Mouse (Mus musculus) gastrocnemius, adult 2 months (tissue): ENCODE results near the gene Lrrc4. TPM values are rescaled to one million over a fixed set of nuclear protein-coding genes. Genes with fewer than 3 reads are reported as not detected.
A peak's percentile ranks its signal among the peaks of the same experiment; 100 is the strongest.

Experiments
- DNase-seq: peaks from one replicate; pipeline ENCODE4 v3.0.0; 2022
- H3K27ac ChIP-seq: fragments of 200-600 bp; 2 replicates; pipeline ENCODE4 v1.8.1; 2022; ENCODE audit warnings: mild to moderate bottlenecking
- H3K4me3 ChIP-seq: fragments of 200-600 bp; 2 replicates; pipeline ENCODE4 v1.8.1; 2022; ENCODE audit warnings: mild to moderate bottlenecking, moderate library complexity
- CTCF ChIP-seq: fragments of 200-600 bp; IDR thresholded peaks from 2 replicates; pipeline ENCODE4 v1.8.1; 2022; ENCODE audit warnings: antibody characterized with exemption, mild to moderate bottlenecking, moderate library complexity
- intact Hi-C: fragments of 180-260 bp; cut with DNase I; formaldehyde crosslinking; loops from one replicate; pipeline ENCODE4 v1.15.1; 2025
- total RNA-seq, 2 experiments: library from RNA; stranded (reverse); gene quantifications; 2 replicates each; pipeline ENCODE4 v1.2.3; 2021

The Lrrc4 gene
- total RNA-seq, 2 experiments from 2014 or later = 0.33 to 0.54 TPM

- DNase-seq = no peak
- intact Hi-C loops = no loop called here
- TF ChIP-seq CTCF = no peak
- H3K27ac ChIP-seq = peak overlapping the region; percentile 31
- H3K4me3 ChIP-seq = no peak overlapping the region
Observed at GRCm38 (mm10) chr6:28615966-28616365, 215.6 kb downstream of the Lrrc4 start.

GRCm38 (mm10) chr6:28615408-28615807 is 216.1 kb downstream of the Lrrc4 start:
- intact Hi-C loops = no loop called here
- Histone ChIP-seq H3K4me3 (no peak overlapping the region), H3K27ac (peak overlapping the region; percentile 31)
- peak; percentile 34 for DNase-seq
- TF ChIP-seq CTCF = no peak

GRCm38 (mm10) chr6:28614856-28615255 is 216.7 kb downstream of the Lrrc4 start:
- Histone ChIP-seq H3K4me3 (no peak overlapping the region), H3K27ac (peak overlapping the region; percentile 31; the same call in 1 of the 2 replicates)
- no peak for TF ChIP-seq CTCF
- intact Hi-C loops = no loop called here
- no peak for DNase-seq

GRCm38 (mm10) chr6:28613441-28613840 is 218.1 kb downstream of the Lrrc4 start:
- H3K4me3 ChIP-seq = no peak overlapping the region
- H3K27ac ChIP-seq = no peak overlapping the region
- intact Hi-C loops = no loop called here
- no peak for DNase-seq
- no peak for TF ChIP-seq CTCF

Other genes starting within 250 kb of the Lrrc4 start
- under 1 TPM; 0.08 to 0.59 TPM for gene Lep, start 228.5 kb upstream of the Lrrc4 start, total RNA-seq